Mouse (Mus musculus) small intestine, adult 2 months (tissue): Measurements from ENCODE around the gene Ipcef1.

Source experiments
- CTCF ChIP-seq: fragments of 200-500 bp; IDR thresholded peaks from 2 replicates; pipeline ENCODE4 v1.5.1; 2012; ENCODE audit warnings: low read depth, mild to moderate bottlenecking, control low read depth, inconsistent platforms, low read length, moderate library complexity, mixed read lengths; ENCODE audit not compliant: insufficient replicate concordance, insufficient read length; ENCODE audit errors: extremely low read depth
- POLR2A ChIP-seq: fragments of 200-500 bp; IDR thresholded peaks from 2 replicates; pipeline ENCODE4 v1.6.1; 2012; ENCODE audit warnings: low read depth, mild to moderate bottlenecking, control low read depth, inconsistent platforms, low read length, moderate library complexity

GRCm38 (mm10) chr10:6953115-6953514 is 99.2 kb downstream of the Ipcef1 start:
- no peak for TF ChIP-seq POLR2A
- TF ChIP-seq CTCF: no peak
